In the genomic region with DNA sequence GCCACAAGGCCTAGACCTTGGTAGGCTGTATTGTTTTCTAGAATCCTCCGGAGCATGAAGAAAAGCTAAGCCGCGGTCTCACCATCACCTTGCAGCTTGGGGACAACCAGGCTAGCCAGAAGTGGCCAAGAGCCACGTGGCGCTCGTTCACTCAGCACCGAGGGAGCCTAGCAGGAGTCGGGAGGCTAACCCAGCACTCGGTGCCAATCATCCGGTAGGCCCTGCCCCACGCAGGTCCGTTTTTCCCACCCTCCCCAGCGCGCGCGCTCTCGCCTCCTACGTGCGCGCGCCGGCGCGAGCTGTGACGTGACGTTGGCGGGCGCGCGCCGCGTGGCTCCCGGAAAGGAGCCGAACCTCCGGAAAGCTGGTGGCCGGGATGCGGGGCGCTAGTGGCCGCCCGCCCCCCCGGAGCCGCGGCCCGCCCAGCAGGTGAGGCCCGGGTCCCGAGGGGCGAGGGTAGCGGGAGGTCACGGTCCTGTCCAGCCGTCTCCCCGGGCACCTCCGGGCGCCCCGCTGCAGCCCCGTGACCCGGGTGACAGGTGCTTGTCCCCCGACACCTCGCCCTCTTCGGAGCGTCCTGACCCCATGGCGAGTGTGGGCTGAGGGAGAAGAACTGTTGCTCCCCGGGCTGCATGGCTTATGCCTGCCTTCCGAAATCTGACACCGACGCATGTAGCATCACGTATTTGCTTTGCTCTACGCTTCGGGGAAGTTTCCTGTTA, we compare ENCODE assay signal across 8 mouse cellular contexts. TPM values are rescaled to one million over a fixed set of nuclear protein-coding genes. Genes with fewer than 3 reads are reported as not detected.
DNase-seq lines count a peak whose midpoint lies in the region; ATAC-seq and TF ChIP-seq lines count a peak whose summit lies in the region.
"Not testable (repeated sequence)": the region's sequence is repeated elsewhere in the genome, so short reads cannot be mapped to it uniquely, and the experiment has no call there.

Entpd4b (plus strand) TSS at position 315 of the 722 bp plus-strand sequence.

- not testable (repeated sequence) for H3K9me3 ChIP-seq in forebrain, embryonic 12.5 days; hindbrain, embryonic 12.5 days (replicated peaks); limb, embryonic 15.5 days; midbrain, embryonic 13.5 days

- not testable (repeated sequence) for H3K9ac ChIP-seq in forebrain, embryonic 12.5 days; hindbrain, embryonic 12.5 days; limb, embryonic 15.5 days; midbrain, embryonic 13.5 days (replicated peaks)

- TF ChIP-seq CTCF in layer of hippocampus, adult 2 months (conservative IDR thresholded peaks at IDR 0.05); testis, adult 2 months (IDR thresholded peaks at IDR 0.05; ENCODE audit: control insufficient read depth, insufficient read depth, insufficient replicate concordance, low read depth, low read length): not testable (repeated sequence)

- TF ChIP-seq POLR2A in testis, adult 2 months (IDR thresholded peaks at IDR 0.05; ENCODE audit: control insufficient read depth, low read depth, low read length), result not testable (repeated sequence)

- ATAC-seq in forebrain, embryonic 12.5 days (ENCODE audit: low FRiP score), result peak; percentile 98
- ATAC-seq in hindbrain, embryonic 12.5 days (ENCODE audit: low FRiP score), result peak; percentile 96
- 0 out of 2 replicates have a peak, but pooled peaks have one; percentile 67 for ATAC-seq in limb, embryonic 15.5 days (ENCODE audit: insufficient number of reproducible peaks, low FRiP score, low TSS enrichment, low read depth)
- ATAC-seq in midbrain, embryonic 13.5 days, result peak; percentile 98

- not testable (repeated sequence) for H3K27me3 ChIP-seq in forebrain, embryonic 12.5 days; hindbrain, embryonic 12.5 days; limb, embryonic 15.5 days; midbrain, embryonic 13.5 days; testis, adult 2 months (ENCODE audit: control insufficient read depth, insufficient read depth, low read length)

- not testable (repeated sequence) for H3K4me1 ChIP-seq in forebrain, embryonic 12.5 days; hindbrain, embryonic 12.5 days; limb, embryonic 15.5 days; midbrain, embryonic 13.5 days (replicated peaks); testis, adult 2 months (ENCODE audit: control insufficient read depth, insufficient read depth, low read length)

- DNase-seq in adrenal gland, postnatal 36 days; heart, adult 18-20 months; layer of hippocampus, adult 2 months (ENCODE audit: low spot score in 2 of 2): not testable (repeated sequence)

- H3K36me3 ChIP-seq in forebrain, embryonic 12.5 days (replicated peaks); hindbrain, embryonic 12.5 days; limb, embryonic 15.5 days; midbrain, embryonic 13.5 days; testis, adult 2 months (ENCODE audit: control insufficient read depth, insufficient read depth, low read length): not testable (repeated sequence)

- H3K27ac ChIP-seq in forebrain, embryonic 12.5 days; hindbrain, embryonic 12.5 days; layer of hippocampus, adult 2 months; limb, embryonic 15.5 days; midbrain, embryonic 13.5 days; testis, adult 2 months (ENCODE audit: control insufficient read depth, insufficient read depth, low read depth, low read length): not testable (repeated sequence)

- not testable (repeated sequence) for H3K4me2 ChIP-seq in forebrain, embryonic 12.5 days; hindbrain, embryonic 12.5 days (replicated peaks); limb, embryonic 15.5 days; midbrain, embryonic 13.5 days (replicated peaks)

- WGBS in forebrain, embryonic 12.5 days, result no CpG with 5 or more reads among the region's 68 CpGs
- no CpG with 5 or more reads among the region's 68 CpGs for WGBS in hindbrain, embryonic 12.5 days
- no CpG with 5 or more reads among the region's 68 CpGs for WGBS in limb, embryonic 15.5 days
- WGBS in midbrain, embryonic 13.5 days, result no CpG with 5 or more reads among the region's 68 CpGs

- not testable (repeated sequence) for H3K4me3 ChIP-seq in forebrain, embryonic 12.5 days (replicated peaks); hindbrain, embryonic 12.5 days; layer of hippocampus, adult 2 months; limb, embryonic 15.5 days; midbrain, embryonic 13.5 days (replicated peaks); testis, adult 2 months (ENCODE audit: control insufficient read depth, low read depth, low read length)

RNA-seq across cellular contexts. Expression of gene Entpd4b, which starts in this region (rescaled TPM):
- total RNA-seq in adrenal gland, postnatal 36 days (2021), result 10 to 100 TPM; 52.4 to 69.2 TPM
- 8.1 and 9.0 TPM in 2 replicates for polyA plus RNA-seq in forebrain, embryonic 12.5 days (2016; fragmentation: Nextera tagmentation; extraction: Ambion mirVana)
- total RNA-seq in heart, adult 18-20 months (2021), result 10 to 100 TPM; 39.5 to 41.0 TPM
- polyA plus RNA-seq in hindbrain, embryonic 12.5 days (2016; fragmentation: Nextera tagmentation; extraction: Ambion mirVana), result 12.1 and 12.7 TPM in 2 replicates
- total RNA-seq in layer of hippocampus, adult 2 months (2021), result 10 to 100 TPM; 32.9 to 34.7 TPM
- 17.4 and 17.7 TPM in 2 replicates for polyA plus RNA-seq in limb, embryonic 15.5 days (2015; fragmentation: Nextera tagmentation; extraction: Ambion mirVana)
- 9.5 and 9.8 TPM in 2 replicates for polyA plus RNA-seq in midbrain, embryonic 13.5 days (2015; fragmentation: Nextera tagmentation; extraction: Ambion mirVana)
- polyA plus RNA-seq in testis, adult 2 months (2012; rRNA removed), result 41.9 and 59.4 TPM in 2 replicates
